Mouse (Mus musculus): ENCODE measurements around the gene Foxn3. TPM values are rescaled to one million over a fixed set of nuclear protein-coding genes. Genes with fewer than 3 reads are reported as not detected.
A peak's percentile ranks its signal among the peaks of the same experiment; 100 is the strongest.

Gene Foxn3
- polyA plus RNA-seq (2016; fragmentation: Nextera tagmentation; extraction: Ambion mirVana) = 57.6 and 68.8 TPM in 2 replicates

DNA sequence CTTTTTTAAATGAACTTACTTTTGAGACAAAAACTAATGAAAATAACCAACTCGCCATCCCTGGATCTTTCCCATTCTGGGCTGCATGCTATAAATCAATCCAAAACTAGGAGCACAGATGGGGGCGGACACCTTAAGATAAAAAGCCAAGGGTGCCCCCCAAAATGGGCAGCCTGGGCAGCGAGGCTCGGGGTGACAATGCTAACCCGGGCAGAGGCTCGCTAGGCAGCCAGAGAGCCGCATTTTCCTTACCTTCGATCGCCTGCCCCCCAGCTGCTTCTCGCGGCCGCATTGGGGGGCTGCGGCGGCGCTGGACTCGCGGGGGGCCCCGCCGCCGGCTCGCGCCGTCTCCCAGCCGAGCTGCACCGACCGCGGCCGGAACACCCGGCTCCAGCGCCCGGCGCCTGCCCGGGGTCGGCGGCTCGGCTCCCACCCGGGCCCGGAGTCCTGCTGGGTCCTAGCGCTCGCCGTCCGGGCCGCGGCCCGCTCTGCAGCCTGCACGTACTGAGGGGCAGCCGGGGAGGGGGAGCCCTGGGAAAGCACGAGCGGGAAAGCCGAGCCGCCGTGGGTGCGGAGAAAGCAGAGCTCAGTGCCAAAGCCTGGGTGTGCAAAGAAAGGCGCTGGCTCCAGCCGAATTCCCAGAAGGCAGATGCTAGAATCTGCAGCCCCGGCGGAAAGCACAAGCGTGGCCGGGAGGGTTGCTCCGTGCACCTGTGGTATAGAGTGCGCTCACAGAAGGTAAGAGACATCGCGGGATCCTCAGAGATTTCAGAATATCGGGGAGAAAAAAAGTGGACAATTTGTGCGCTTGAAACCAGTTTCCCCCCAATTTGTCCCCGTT lies at the start of gene Foxn3:
TSS of gene Foxn3 (minus strand) at position 364 of the 841 bp plus-strand sequence.
- Histone ChIP-seq H3K27me3 (ENCODE audit: low read depth, poor library complexity, severe bottlenecking) (peaks cover 6% of the 10 kb centered on the region; the same call in 1 of the 2 replicates), H3K36me3 (no peaks in the 10 kb centered on the region), H3K4me1 (peaks cover 46% of the 10 kb centered on the region), H3K9me3 (replicated peaks) (no peaks in the 10 kb centered on the region), H3K27ac (peak within 1 kb of the TSS; percentile 95), H3K4me3 (peak within 1 kb of the TSS; percentile 88)
- under 1% methylated on average over 66 of the region's 66 CpGs for WGBS
- peak; percentile 91 for DNase-seq (ENCODE audit: low spot score)

DNA sequence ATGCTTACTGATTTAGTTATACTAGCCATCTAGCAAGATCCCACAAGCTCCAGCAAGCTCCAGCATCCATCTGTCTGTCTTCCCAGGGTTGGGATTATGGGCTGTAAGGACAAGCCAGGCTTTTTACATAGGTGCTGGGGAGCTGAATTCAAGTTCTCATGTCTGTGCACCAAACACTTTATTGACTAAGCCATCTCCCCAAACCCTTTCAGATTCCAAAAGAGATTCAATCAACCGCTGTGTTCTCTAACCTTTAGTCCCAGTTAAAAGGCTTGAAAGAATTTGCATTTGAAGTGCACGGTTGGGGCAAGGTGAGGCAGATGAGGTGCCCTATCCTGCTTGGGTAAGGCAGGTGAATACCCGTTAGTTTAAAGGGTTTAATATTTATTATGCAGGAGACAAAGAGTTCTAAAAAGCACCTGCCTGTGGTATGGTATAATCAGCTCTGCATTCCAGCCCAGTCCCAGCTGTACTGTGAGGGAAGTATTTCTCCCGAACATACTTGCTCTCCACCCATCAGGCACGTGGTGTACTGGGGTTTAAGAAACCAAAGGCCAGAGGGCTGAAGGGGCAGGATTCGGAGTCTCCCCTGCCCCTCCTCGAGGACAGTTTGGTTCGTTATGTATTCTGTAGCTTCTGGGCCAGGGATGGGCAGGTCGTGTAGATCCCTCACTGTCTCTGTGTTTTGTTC lies 48.9 kb upstream of the Foxn3 start:
- Histone ChIP-seq H3K27ac (no peak overlapping the region), H3K36me3 (no peaks in the 10 kb centered on the region), H3K4me1 (0 out of 2 replicates have a peak, but pooled peaks cover 6% of the 10 kb centered on the region), H3K9me3 (replicated peaks) (no peaks in the 10 kb centered on the region), H3K4me3 (no peak overlapping the region), H3K27me3 (ENCODE audit: low read depth, poor library complexity, severe bottlenecking) (no peaks in the 10 kb centered on the region)
- 62% methylated on average over 9 of the region's 9 CpGs for WGBS
- DNase-seq (ENCODE audit: low spot score) = no peak

DNA sequence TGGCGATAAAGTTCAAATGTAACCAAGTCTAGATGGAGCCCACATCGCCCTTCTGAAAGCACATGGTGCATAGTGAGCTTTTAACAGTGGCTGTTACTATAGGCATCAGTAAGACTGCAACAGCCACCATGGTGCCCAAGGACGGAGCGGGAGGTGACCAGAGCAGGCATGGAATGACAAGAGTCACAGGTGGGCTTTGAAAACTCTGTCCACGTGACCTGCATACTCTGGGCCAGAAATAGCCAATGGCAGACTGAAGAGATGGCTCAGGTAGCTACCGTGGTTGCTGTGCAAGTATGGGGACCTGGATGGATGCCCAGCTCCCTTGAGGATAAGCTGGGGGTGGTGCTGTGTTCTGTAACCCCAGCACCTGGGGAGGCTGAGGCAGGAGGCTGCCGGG lies 47.5 kb upstream of the Foxn3 start:
- 93% methylated on average over 7 of the region's 7 CpGs for WGBS
- Histone ChIP-seq H3K4me1 (no peaks in the 10 kb centered on the region), H3K36me3 (no peaks in the 10 kb centered on the region), H3K9me3 (replicated peaks) (no peaks in the 10 kb centered on the region), H3K4me3 (no peak overlapping the region), H3K27ac (no peak overlapping the region), H3K27me3 (ENCODE audit: low read depth, poor library complexity, severe bottlenecking) (no peaks in the 10 kb centered on the region)
- DNase-seq (ENCODE audit: low spot score) = no peak

DNA sequence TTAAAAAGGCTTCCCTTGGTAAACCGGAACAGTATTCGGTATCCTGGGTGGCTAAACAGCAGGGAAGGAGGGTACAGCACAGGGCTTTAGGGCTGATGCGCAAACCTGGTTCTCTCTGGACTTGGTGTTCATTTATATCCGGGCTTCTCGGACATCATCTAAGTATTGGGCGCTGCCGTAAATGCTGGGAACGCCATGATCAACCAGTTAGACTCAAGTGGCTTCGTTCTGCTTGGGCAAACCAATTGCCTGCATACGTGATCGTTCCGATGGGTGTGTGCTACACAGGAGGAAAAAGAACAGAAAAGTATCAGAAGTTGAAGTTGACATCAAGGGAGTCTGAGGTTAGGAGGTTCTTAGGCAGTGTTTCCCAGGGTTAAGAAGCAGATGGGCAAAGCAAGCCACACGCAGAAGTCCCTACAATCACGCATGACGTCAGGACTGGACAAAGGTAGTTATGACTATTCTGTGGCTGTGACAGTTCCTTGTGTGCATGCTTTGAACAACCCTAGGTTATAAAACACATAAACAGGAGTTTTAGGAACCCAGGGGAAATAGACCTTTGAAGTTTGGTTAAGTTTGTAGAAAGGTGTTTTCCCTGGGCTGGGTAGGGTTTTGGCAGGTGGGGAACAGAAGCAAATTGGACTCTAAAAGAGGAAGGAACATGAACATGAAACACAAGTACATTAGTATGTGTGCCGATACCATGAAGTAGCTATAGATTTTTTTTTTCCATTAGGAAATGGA lies 46.9 kb upstream of the Foxn3 start:
- H3K27ac ChIP-seq = no peak overlapping the region
- H3K9me3 ChIP-seq (replicated peaks) = no peaks in the 10 kb centered on the region
- H3K27me3 ChIP-seq (ENCODE audit: low read depth, poor library complexity, severe bottlenecking) = no peaks in the 10 kb centered on the region
- WGBS = 94% methylated on average over 16 of the region's 16 CpGs
- no peak overlapping the region for H3K4me3 ChIP-seq
- DNase-seq (ENCODE audit: low spot score) = no peak
- no peaks in the 10 kb centered on the region for H3K36me3 ChIP-seq
- no peaks in the 10 kb centered on the region for H3K4me1 ChIP-seq

DNA sequence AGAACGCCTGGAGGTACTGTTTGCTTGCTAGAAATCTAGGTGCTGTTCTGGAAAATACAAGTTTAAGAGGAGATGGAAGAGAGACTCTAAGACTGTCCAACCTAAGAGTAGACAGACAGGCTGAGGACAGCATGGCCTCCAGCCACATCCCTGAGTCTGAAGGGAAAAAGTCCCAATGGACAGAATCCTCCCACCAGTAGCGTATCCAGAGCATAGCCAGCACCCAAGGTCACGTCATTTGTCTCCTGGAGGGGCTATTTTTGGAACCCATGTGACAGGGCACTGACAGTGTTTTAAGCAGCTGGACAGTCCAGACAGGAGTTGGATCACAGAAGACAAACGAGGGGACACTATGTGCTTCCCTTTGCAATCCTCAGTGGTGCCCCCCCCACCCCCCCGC lies 46.3 kb upstream of the Foxn3 start:
- no peak for DNase-seq (ENCODE audit: low spot score)
- H3K27ac ChIP-seq = no peak overlapping the region
- no peaks in the 10 kb centered on the region for H3K4me1 ChIP-seq
- H3K4me3 ChIP-seq = no peak overlapping the region
- H3K27me3 ChIP-seq (ENCODE audit: low read depth, poor library complexity, severe bottlenecking) = no peaks in the 10 kb centered on the region
- H3K9me3 ChIP-seq (replicated peaks) = no peaks in the 10 kb centered on the region
- H3K36me3 ChIP-seq = no peaks in the 10 kb centered on the region
- WGBS = 82% methylated on average over 5 of the region's 5 CpGs

DNA sequence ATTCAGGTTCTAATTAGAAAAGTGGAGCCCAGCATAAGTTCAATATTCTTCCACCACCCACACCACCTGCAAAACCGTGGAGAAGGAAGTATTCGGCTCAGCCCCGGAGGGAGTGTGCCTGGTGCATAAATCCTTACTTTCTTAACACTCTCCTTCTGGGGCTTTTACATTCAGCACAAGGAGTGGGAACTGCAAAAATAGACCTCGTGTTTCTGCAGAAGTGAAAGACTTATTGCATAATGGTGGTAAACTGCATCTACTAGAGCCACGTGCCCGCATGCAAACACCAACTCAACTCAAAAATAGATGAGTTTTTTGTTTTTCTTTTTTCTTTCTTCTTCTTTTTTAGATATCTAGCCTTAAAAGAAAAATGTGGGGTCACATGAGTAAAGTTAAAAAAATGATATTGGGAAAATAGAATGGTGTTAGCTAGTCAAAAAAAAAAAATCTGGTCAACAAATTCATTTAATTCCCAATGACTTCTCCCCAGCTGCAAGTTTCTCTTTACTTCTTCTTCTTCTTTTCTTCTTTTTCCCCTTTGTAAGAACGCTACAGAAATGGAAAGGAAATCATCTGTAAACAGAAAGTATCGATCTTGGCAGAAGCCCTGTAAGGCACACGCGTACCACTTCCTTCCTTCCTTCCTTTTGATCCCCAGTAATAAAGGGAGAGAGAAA lies 45.0 kb upstream of the Foxn3 start:
- WGBS = 84% methylated on average over 10 of the region's 10 CpGs
- Histone ChIP-seq H3K4me3 (no peak overlapping the region), H3K27ac (no peak overlapping the region)

GRCm38 (mm10) chr12:99603381-99603780 lies 40.0 kb upstream of the Foxn3 start:
- no peaks in the 10 kb centered on the region for H3K9me3 ChIP-seq (replicated peaks)
- no peak overlapping the region for H3K27ac ChIP-seq
- H3K27me3 ChIP-seq (ENCODE audit: low read depth, poor library complexity, severe bottlenecking) = no peaks in the 10 kb centered on the region
- peaks cover 41% of the 10 kb centered on the region for H3K4me1 ChIP-seq
- H3K4me3 ChIP-seq = no peak overlapping the region
- 36% methylated on average over 2 of the region's 2 CpGs for WGBS
- H3K36me3 ChIP-seq = no peaks in the 10 kb centered on the region
- DNase-seq (ENCODE audit: low spot score) = no peak

More for the DNA sequence above, 45.0 kb upstream of the Foxn3 start:
- no peak for DNase-seq (ENCODE audit: low spot score)
- Histone ChIP-seq H3K36me3 (no peaks in the 10 kb centered on the region), H3K27me3 (ENCODE audit: low read depth, poor library complexity, severe bottlenecking) (no peaks in the 10 kb centered on the region), H3K4me1 (peaks cover 9% of the 10 kb centered on the region), H3K9me3 (replicated peaks) (no peaks in the 10 kb centered on the region)

- H3K27me3 ChIP-seq (ENCODE audit: low read depth, poor library complexity, severe bottlenecking) = no peaks in the 10 kb centered on the region
- H3K27ac ChIP-seq = 0 out of 2 replicates have a peak overlapping the region, but pooled peaks have one; percentile 51
- peaks cover 41% of the 10 kb centered on the region for H3K4me1 ChIP-seq
- DNase-seq (ENCODE audit: low spot score) = no peak
- WGBS = 95% methylated on average over 3 of the region's 3 CpGs
- no peaks in the 10 kb centered on the region for H3K9me3 ChIP-seq (replicated peaks)
- no peaks in the 10 kb centered on the region for H3K36me3 ChIP-seq
- H3K4me3 ChIP-seq = no peak overlapping the region
Observed at GRCm38 (mm10) chr12:99601841-99602240, 38.5 kb upstream of the Foxn3 start.

DNA sequence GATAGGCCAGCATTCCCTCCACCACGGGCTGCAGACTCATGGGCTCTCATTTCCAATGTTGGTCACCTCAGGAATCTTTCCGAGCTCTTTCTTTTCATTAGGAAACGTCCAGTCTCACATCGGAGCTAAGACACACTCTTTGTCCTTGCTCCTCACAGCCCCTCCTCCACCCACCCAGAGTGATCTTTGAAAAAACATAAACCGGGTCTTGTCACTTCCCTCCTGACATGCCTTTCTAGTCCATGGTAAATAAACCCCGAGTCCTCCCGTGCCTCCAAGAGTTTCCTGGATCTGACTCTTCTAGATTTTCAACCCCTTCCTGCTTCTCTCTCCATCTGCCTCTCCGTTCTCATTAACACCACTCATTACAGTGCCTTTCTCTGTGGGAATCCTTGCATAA lies 38.0 kb upstream of the Foxn3 start:
- no peaks in the 10 kb centered on the region for H3K36me3 ChIP-seq
- no peak overlapping the region for H3K4me3 ChIP-seq
- no peaks in the 10 kb centered on the region for H3K27me3 ChIP-seq (ENCODE audit: low read depth, poor library complexity, severe bottlenecking)
- no peak for DNase-seq (ENCODE audit: low spot score)
- H3K9me3 ChIP-seq (replicated peaks) = no peaks in the 10 kb centered on the region
- H3K4me1 ChIP-seq = peaks cover 41% of the 10 kb centered on the region
- WGBS = 73% methylated on average over 8 of the region's 8 CpGs
- peak overlapping the region; percentile 51 for H3K27ac ChIP-seq

DNA sequence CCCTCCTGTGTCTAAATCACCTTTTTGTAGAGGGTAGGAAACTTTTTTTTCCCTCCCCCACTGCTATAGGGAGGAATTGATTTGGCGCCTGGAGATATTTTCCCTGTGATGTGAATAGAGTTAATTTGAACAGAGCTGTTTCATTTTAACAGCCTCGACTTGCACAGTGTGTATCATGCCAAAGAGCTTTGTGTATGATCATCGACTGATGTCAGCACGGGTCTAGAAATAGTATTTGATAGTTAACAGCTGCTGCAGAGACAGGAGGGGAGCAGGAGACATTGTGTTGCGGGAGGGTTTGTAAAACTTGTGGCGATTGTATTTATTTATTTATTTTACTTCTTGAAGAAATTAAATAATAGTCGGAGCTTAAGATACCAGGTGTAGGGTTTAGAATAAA lies 36.2 kb upstream of the Foxn3 start:
- no peak for DNase-seq (ENCODE audit: low spot score)
- Histone ChIP-seq H3K27me3 (ENCODE audit: low read depth, poor library complexity, severe bottlenecking) (no peaks in the 10 kb centered on the region), H3K9me3 (replicated peaks) (no peaks in the 10 kb centered on the region), H3K27ac (no peak overlapping the region), H3K4me3 (no peak overlapping the region), H3K4me1 (peaks cover 41% of the 10 kb centered on the region), H3K36me3 (no peaks in the 10 kb centered on the region)
- 76% methylated on average over 7 of the region's 7 CpGs for WGBS

- 94% methylated on average over 2 of the region's 2 CpGs for WGBS
- no peak for DNase-seq (ENCODE audit: low spot score)
- H3K36me3 ChIP-seq = no peaks in the 10 kb centered on the region
Observed at GRCm38 (mm10) chr12:99596397-99596796, 33.0 kb upstream of the Foxn3 start.

GRCm38 (mm10) chr12:99587338-99587737 lies 24.0 kb upstream of the Foxn3 start:
- Histone ChIP-seq H3K4me3 (no peak overlapping the region), H3K27ac (no peak overlapping the region), H3K9me3 (replicated peaks) (no peaks in the 10 kb centered on the region), H3K36me3 (no peaks in the 10 kb centered on the region), H3K4me1 (peaks cover 5% of the 10 kb centered on the region; the same call in 1 of the 2 replicates), H3K27me3 (ENCODE audit: low read depth, poor library complexity, severe bottlenecking) (no peaks in the 10 kb centered on the region)
- 94% methylated on average over 3 of the region's 3 CpGs for WGBS
- DNase-seq (ENCODE audit: low spot score) = no peak

More at GRCm38 (mm10) chr12:99596397-99596796, 33.0 kb upstream of the Foxn3 start:
- Histone ChIP-seq H3K4me1 (peaks cover 20% of the 10 kb centered on the region), H3K9me3 (replicated peaks) (no peaks in the 10 kb centered on the region), H3K27me3 (ENCODE audit: low read depth, poor library complexity, severe bottlenecking) (no peaks in the 10 kb centered on the region), H3K27ac (no peak overlapping the region), H3K4me3 (no peak overlapping the region)

Measured in limb, embryonic 10.5 days (tissue).